Mouse (Mus musculus) CD8-positive naive resting alpha-beta T cell, adult 2 months (primary cell): Measurements from ENCODE around the gene Gm42791.

Source experiments
- DNase-seq, 2 experiments: peaks; one replicate each; pipeline ENCODE4 v3.0.0; 2022; ENCODE audit warnings: low read depth in 2 of 2, low spot score in 2 of 2

Gene Gm42791

GRCm38 (mm10) chr5:148888032-148888431, 106.9 kb downstream of the Gm42791 start:
- peak; percentile 15 to 49 for DNase-seq

- DNase-seq, result no peak
These were observed 108.9 kb downstream of the Gm42791 start for GRCm38 (mm10) chr5:148885821-148886609.

- DNase-seq, result no peak
These were observed 111.3 kb downstream of the Gm42791 start for GRCm38 (mm10) chr5:148883671-148884070.

- DNase-seq, result peak in 1 of 2 experiments; percentile 31
These were observed 115.7 kb downstream of the Gm42791 start for GRCm38 (mm10) chr5:148879218-148879617.

GRCm38 (mm10) chr5:148873116-148873515, 121.8 kb downstream of the Gm42791 start:
- DNase-seq, result no peak

- DNase-seq, result no peak
These were observed 125.4 kb downstream of the Gm42791 start for GRCm38 (mm10) chr5:148869583-148869982.

GRCm38 (mm10) chr5:148867766-148868165, 127.2 kb downstream of the Gm42791 start:
- peak; percentile 49 to 64 for DNase-seq

GRCm38 (mm10) chr5:148867171-148867570, 127.8 kb downstream of the Gm42791 start:
- no peak for DNase-seq

- peak; percentile 80 to 84 for DNase-seq
These were observed 128.4 kb downstream of the Gm42791 start for GRCm38 (mm10) chr5:148866571-148866970.

GRCm38 (mm10) chr5:148863409-148863808, 131.5 kb downstream of the Gm42791 start:
- no peak for DNase-seq

GRCm38 (mm10) chr5:148862853-148863252, 132.1 kb downstream of the Gm42791 start:
- DNase-seq, result no peak

- DNase-seq, result no peak
These were observed 132.8 kb downstream of the Gm42791 start for GRCm38 (mm10) chr5:148862136-148862535.

GRCm38 (mm10) chr5:148857522-148857921, 137.4 kb downstream of the Gm42791 start:
- no peak for DNase-seq

GRCm38 (mm10) chr5:148855047-148855446, 139.9 kb downstream of the Gm42791 start:
- no peak for DNase-seq

- no peak for DNase-seq
These were observed 140.8 kb downstream of the Gm42791 start for GRCm38 (mm10) chr5:148854166-148854565.

GRCm38 (mm10) chr5:148849516-148849915, 145.4 kb downstream of the Gm42791 start:
- no peak for DNase-seq

GRCm38 (mm10) chr5:148847032-148847431, 147.9 kb downstream of the Gm42791 start:
- peak in 1 of 2 experiments; percentile 23 for DNase-seq
